Mouse (Mus musculus) liver, embryonic 14.5 days (tissue): Measurements from ENCODE around the gene Sez6l.

Experiments
- CTCF ChIP-seq: IDR thresholded peaks from 2 replicates; pipeline ENCODE4 v1.5.1; 2016; ENCODE audit warnings: antibody characterized with exemption, low read depth, control low read depth
- EP300 ChIP-seq: IDR thresholded peaks from 2 replicates; pipeline ENCODE4 v1.6.1; 2016; ENCODE audit warnings: antibody characterized with exemption, low read depth

DNA sequence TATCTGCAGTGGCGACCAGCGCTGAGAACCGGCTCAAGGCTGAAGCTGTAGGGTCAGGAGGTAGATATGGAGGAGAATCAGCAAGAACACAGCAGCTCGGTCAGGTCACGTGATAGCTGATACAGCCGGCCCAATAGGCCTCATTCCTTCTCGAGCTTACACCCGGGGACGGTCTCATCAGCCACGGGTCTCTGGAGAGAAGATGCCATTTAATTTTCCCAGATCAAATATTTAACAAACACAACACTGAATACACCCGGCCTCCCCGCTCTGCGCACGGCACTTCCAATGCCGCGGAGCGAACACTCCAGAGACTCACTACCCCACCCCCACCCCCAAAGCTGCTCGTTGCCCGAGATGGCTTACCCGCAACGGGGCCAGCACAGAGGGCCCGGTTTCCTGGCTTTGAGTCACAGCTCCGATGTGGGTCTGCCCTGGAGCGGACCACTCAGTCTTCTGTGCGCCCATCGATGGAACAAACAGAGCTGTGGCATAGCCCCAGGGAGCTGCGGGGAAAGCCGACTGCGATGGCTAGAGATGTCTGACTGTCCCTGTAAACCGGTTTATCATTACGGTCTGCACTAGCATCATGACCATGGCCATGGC, 48.7 kb upstream of the Sez6l start:
- TF ChIP-seq CTCF (no peak), EP300 (no peak)
